Mouse (Mus musculus) heart, embryonic 11.5 days (tissue): ENCODE data around the gene Gm37240. TPM values are rescaled to one million over a fixed set of nuclear protein-coding genes. Genes with fewer than 3 reads are reported as not detected.

Source experiments
- ATAC-seq: fragments of 200-750 bp; cut with Nextera tagmentation; replicated peaks from 2 replicates; pipeline ENCODE4 v1.8.0; 2017; ENCODE audit warnings: moderate library complexity; ENCODE audit not compliant: insufficient number of reproducible peaks, low FRiP score, low TSS enrichment
- H3K27ac ChIP-seq: fragments of 300-500 bp; sonication (generic); 2 replicates; pipeline ENCODE4 v1.5.1; 2014; ENCODE audit warnings: mild to moderate bottlenecking, low read depth, low read length
- H3K27me3 ChIP-seq: fragments of 300-500 bp; sonication (generic); 2 replicates; pipeline ENCODE4 v1.6.1; 2014; ENCODE audit warnings: mild to moderate bottlenecking, low read length, mixed read lengths; ENCODE audit not compliant: control insufficient read depth, insufficient read depth
- H3K36me3 ChIP-seq: fragments of 300-500 bp; sonication (generic); 2 replicates; pipeline ENCODE4 v1.6.1; 2014; ENCODE audit warnings: mild to moderate bottlenecking, low read length, moderate library complexity, mixed read lengths; ENCODE audit not compliant: control insufficient read depth, insufficient read depth
- H3K4me1 ChIP-seq: fragments of 300-500 bp; sonication (generic); 2 replicates; pipeline ENCODE4 v1.6.1; 2014; ENCODE audit warnings: low read length; ENCODE audit not compliant: control insufficient read depth, insufficient read depth
- H3K4me2 ChIP-seq: fragments of 300-500 bp; sonication (generic); 2 replicates; pipeline ENCODE4 v1.6.1; 2014; ENCODE audit warnings: mild to moderate bottlenecking, moderate library complexity
- H3K4me3 ChIP-seq: fragments of 300-500 bp; sonication (generic); 2 replicates; pipeline ENCODE4 v1.5.1; 2014; ENCODE audit warnings: low read depth, low read length
- H3K9ac ChIP-seq: fragments of 300-500 bp; sonication (generic); 2 replicates; pipeline ENCODE4 v1.6.1; 2014; ENCODE audit warnings: mild to moderate bottlenecking, low read depth, low read length, moderate library complexity
- H3K9me3 ChIP-seq: fragments of 300-500 bp; sonication (generic); replicated peaks from 2 replicates; pipeline ENCODE4 v1.6.1; 2016; ENCODE audit warnings: low read length; ENCODE audit not compliant: control insufficient read depth
- WGBS: fragments of 180-500 bp; shearing (Covaris S2); extraction: QIAGEN DNeasy Blood & Tissue Kit; methylation state at CpG from one replicate; pipeline ENCODE4 v1.1.7; 2014; ENCODE audit not compliant: insufficient replicate concordance; 5-methylcytosine and 5-hydroxymethylcytosine counted together
- polyA plus RNA-seq: library from polyadenylated mRNA; unstranded; fragments of >200 nt; fragmentation: Nextera tagmentation; extraction: Ambion mirVana; gene quantifications from 2 replicates; pipeline ENCODE4 v1.2.1, GENCODE M21; 2014

Gm37240 gene
- 4.5 and 5.1 TPM in 2 replicates for polyA plus RNA-seq

- peaks cover 9% of the 10 kb centered on the region for H3K4me1 ChIP-seq
- H3K4me3 ChIP-seq, result peak within 1 kb of the TSS; percentile 50
- no peaks in the 10 kb centered on the region for H3K36me3 ChIP-seq
- no peaks in the 10 kb centered on the region for H3K9me3 ChIP-seq
- H3K27me3 ChIP-seq, result peaks cover 6% of the 10 kb centered on the region
- H3K9ac ChIP-seq, result peak within 1 kb of the TSS; percentile 62
- peak within 1 kb of the TSS; percentile 43; the same call in 1 of the 2 replicates for H3K27ac ChIP-seq
- under 1% methylated on average over 48 of the region's 48 CpGs for WGBS
- ATAC-seq, result peak; percentile 94
- peak within 1 kb of the TSS; percentile 65 for H3K4me2 ChIP-seq
Observed at GRCm38 (mm10) chr3:85887239-85887827, at the start of gene Gm37240, which contains the start of gene Glt28d2. Gene Gm37240 (minus strand): TSS chr3:85887518. Gene Glt28d2 (minus strand): TSS chr3:85887516.

GRCm38 (mm10) chr3:85933586-85933985 lies 46.3 kb upstream of the Gm37240 start:
- Histone ChIP-seq H3K27me3 (no peaks in the 10 kb centered on the region), H3K4me3 (no peak overlapping the region), H3K9ac (no peak overlapping the region), H3K36me3 (no peaks in the 10 kb centered on the region), H3K27ac (no peak overlapping the region), H3K9me3 (no peaks in the 10 kb centered on the region), H3K4me1 (no peaks in the 10 kb centered on the region), H3K4me2 (no peak overlapping the region)
- WGBS, result 89% methylated on average over 5 of the region's 5 CpGs
- no peak for ATAC-seq

- Histone ChIP-seq H3K36me3 (no peaks in the 10 kb centered on the region), H3K9ac (no peak overlapping the region), H3K27me3 (no peaks in the 10 kb centered on the region), H3K4me1 (no peaks in the 10 kb centered on the region), H3K4me2 (no peak overlapping the region), H3K4me3 (no peak overlapping the region), H3K27ac (no peak overlapping the region), H3K9me3 (no peaks in the 10 kb centered on the region)
- ATAC-seq, result no peak
- WGBS, result 65% methylated on average over 6 of the region's 6 CpGs
Observed at GRCm38 (mm10) chr3:85931859-85932258, 44.5 kb upstream of the Gm37240 start.

- H3K4me3 ChIP-seq, result no peak overlapping the region
- H3K9ac ChIP-seq, result no peak overlapping the region
- H3K9me3 ChIP-seq, result no peaks in the 10 kb centered on the region
- no peak for ATAC-seq
- no peaks in the 10 kb centered on the region for H3K27me3 ChIP-seq
- H3K36me3 ChIP-seq, result no peaks in the 10 kb centered on the region
- no peak overlapping the region for H3K4me2 ChIP-seq
- no peak overlapping the region for H3K27ac ChIP-seq
- H3K4me1 ChIP-seq, result no peaks in the 10 kb centered on the region
- 74% methylated on average over 11 of the region's 11 CpGs for WGBS
Observed at GRCm38 (mm10) chr3:85930671-85931255, 43.4 kb upstream of the Gm37240 start.

GRCm38 (mm10) chr3:85929711-85930110 lies 42.4 kb upstream of the Gm37240 start:
- H3K4me1 ChIP-seq, result no peaks in the 10 kb centered on the region
- H3K4me2 ChIP-seq, result no peak overlapping the region
- no peaks in the 10 kb centered on the region for H3K9me3 ChIP-seq
- no peak for ATAC-seq
- H3K4me3 ChIP-seq, result no peak overlapping the region
- H3K36me3 ChIP-seq, result no peaks in the 10 kb centered on the region
- H3K27ac ChIP-seq, result no peak overlapping the region
- H3K27me3 ChIP-seq, result no peaks in the 10 kb centered on the region
- no peak overlapping the region for H3K9ac ChIP-seq
- 72% methylated on average over 5 of the region's 5 CpGs for WGBS

- 65% methylated on average over 5 of the region's 5 CpGs for WGBS
- Histone ChIP-seq H3K9me3 (no peaks in the 10 kb centered on the region), H3K4me1 (no peaks in the 10 kb centered on the region), H3K4me3 (no peak overlapping the region), H3K9ac (no peak overlapping the region), H3K36me3 (no peaks in the 10 kb centered on the region), H3K27me3 (no peaks in the 10 kb centered on the region), H3K4me2 (no peak overlapping the region), H3K27ac (no peak overlapping the region)
- no peak for ATAC-seq
Observed at GRCm38 (mm10) chr3:85928140-85928611, 40.9 kb upstream of the Gm37240 start.

- no peaks in the 10 kb centered on the region for H3K9me3 ChIP-seq
- no peaks in the 10 kb centered on the region for H3K4me1 ChIP-seq
- H3K4me2 ChIP-seq, result no peak overlapping the region
- H3K27ac ChIP-seq, result no peak overlapping the region
- H3K4me3 ChIP-seq, result no peak overlapping the region
- ATAC-seq, result no peak
- no peaks in the 10 kb centered on the region for H3K27me3 ChIP-seq
- WGBS, result 79% methylated on average over 9 of the region's 9 CpGs
- H3K36me3 ChIP-seq, result no peaks in the 10 kb centered on the region
- no peak overlapping the region for H3K9ac ChIP-seq
Observed at GRCm38 (mm10) chr3:85927296-85927695, 40.0 kb upstream of the Gm37240 start.

- WGBS, result 42% methylated on average over 18 of the region's 18 CpGs
- H3K27me3 ChIP-seq, result no peaks in the 10 kb centered on the region
- no peak overlapping the region for H3K27ac ChIP-seq
- no peaks in the 10 kb centered on the region for H3K9me3 ChIP-seq
- no peak overlapping the region for H3K4me3 ChIP-seq
- H3K9ac ChIP-seq, result no peak overlapping the region
- no peaks in the 10 kb centered on the region for H3K36me3 ChIP-seq
- H3K4me1 ChIP-seq, result no peaks in the 10 kb centered on the region
- no peak for ATAC-seq
- no peak overlapping the region for H3K4me2 ChIP-seq
Observed at GRCm38 (mm10) chr3:85923954-85924945, 36.9 kb upstream of the Gm37240 start.
